Mouse (Mus musculus): ENCODE results near the gene Got2.

Gene Got2

GRCm38 (mm10) chr8:95822699-95823098 is 65.6 kb downstream of the Got2 start:
- no peak for DNase-seq (ENCODE audit: extremely low read depth, low read depth, low spot score)

GRCm38 (mm10) chr8:95822096-95822495 is 66.3 kb downstream of the Got2 start:
- no peak for DNase-seq (ENCODE audit: extremely low read depth, low read depth, low spot score)

GRCm38 (mm10) chr8:95821266-95821665 is 67.1 kb downstream of the Got2 start:
- DNase-seq (ENCODE audit: extremely low read depth, low read depth, low spot score), result no peak

GRCm38 (mm10) chr8:95818211-95818610 is 70.1 kb downstream of the Got2 start:
- DNase-seq (ENCODE audit: extremely low read depth, low read depth, low spot score), result no peak

GRCm38 (mm10) chr8:95817597-95817996 is 70.8 kb downstream of the Got2 start:
- DNase-seq (ENCODE audit: extremely low read depth, low read depth, low spot score), result no peak

- no peak for DNase-seq (ENCODE audit: extremely low read depth, low read depth, low spot score)
Observed at GRCm38 (mm10) chr8:95816044-95816708, 72.2 kb downstream of the Got2 start.

All from fat pad, adult 2 months (tissue).